Mouse (Mus musculus) myocyte (in vitro differentiated cells): ENCODE data around the gene Atox1.

Experiments
- E2F4 ChIP-seq: IDR thresholded peaks from one replicate; pipeline ENCODE4 v1.6.1; 2011; ENCODE audit warnings: mild to moderate bottlenecking, control low read depth, moderate library complexity; ENCODE audit not compliant: insufficient read depth
- POLR2A ChIP-seq: IDR thresholded peaks from one replicate; pipeline ENCODE4 v1.6.1; 2011; ENCODE audit warnings: low read depth, mild to moderate bottlenecking, control low read depth, moderate library complexity; ENCODE audit not compliant: insufficient read length
- POLR2AphosphoS2 ChIP-seq: IDR thresholded peaks from one replicate; pipeline ENCODE4 v1.6.1; 2011; ENCODE audit warnings: low read depth, control low read depth; ENCODE audit not compliant: insufficient read length
- SRF ChIP-seq: IDR thresholded peaks from one replicate; pipeline ENCODE4 v1.6.1; 2011; ENCODE audit warnings: low read depth; ENCODE audit not compliant: control insufficient read depth, insufficient read length

DNA sequence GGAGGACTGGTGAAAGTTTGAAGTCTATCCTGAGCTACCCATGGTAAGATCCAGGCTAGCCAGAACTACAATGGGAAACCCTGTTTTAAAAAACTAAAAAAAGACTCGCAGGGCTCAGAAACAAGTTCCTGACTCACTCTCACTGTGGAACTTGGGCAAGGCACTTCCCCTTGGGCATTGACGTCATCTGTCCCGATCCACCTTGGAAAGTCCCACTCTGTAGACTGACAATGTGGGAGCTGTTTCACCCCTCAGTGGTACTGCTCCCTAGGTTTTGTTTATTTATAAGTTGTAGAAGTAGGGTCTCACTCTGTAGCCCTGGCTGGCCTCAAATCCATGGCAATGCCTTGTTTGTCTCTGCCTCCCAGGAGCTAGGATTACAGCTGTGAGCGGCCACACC lies 7.4 kb downstream of the Atox1 start:
- no peak for TF ChIP-seq E2F4
- TF ChIP-seq POLR2A = no peak
- no peak for TF ChIP-seq POLR2AphosphoS2
- TF ChIP-seq SRF = no peak
